Mouse (Mus musculus): Measurements from ENCODE around the gene Rorc. TPM values are rescaled to one million over a fixed set of nuclear protein-coding genes. Genes with fewer than 3 reads are reported as not detected.

Gene Rorc
- polyA plus RNA-seq, 1 experiment from 2014 or later, result 6.8 TPM

GRCm38 (mm10) chr3:94375861-94376260 lies 3.3 kb downstream of the Rorc start:
- Histone ChIP-seq H3K27me3 (no peaks in the 10 kb centered on the region), H3K36me3 (no peaks in the 10 kb centered on the region), H3K4me3 (no peak overlapping the region), H3K9ac (no peak overlapping the region), H3K4me1 (peaks cover 25% of the 10 kb centered on the region), H3K9me3 (no peaks in the 10 kb centered on the region), H3K27ac (no peak overlapping the region), H3K4me2 (no peak overlapping the region)
- no peak for ATAC-seq (ENCODE audit: borderline replicate concordance, extremely low read depth, low FRiP score, low TSS enrichment)
- 52% methylated on average over 5 of the region's 5 CpGs for whole genome bisulfite sequencing

GRCm38 (mm10) chr3:94377028-94377923 lies 4.7 kb downstream of the Rorc start:
- Histone ChIP-seq H3K4me3 (no peak overlapping the region), H3K4me2 (no peak overlapping the region), H3K36me3 (no peaks in the 10 kb centered on the region), H3K9me3 (no peaks in the 10 kb centered on the region), H3K27ac (no peak overlapping the region), H3K27me3 (no peaks in the 10 kb centered on the region), H3K4me1 (peaks cover 15% of the 10 kb centered on the region), H3K9ac (no peak overlapping the region)
- ATAC-seq (ENCODE audit: borderline replicate concordance, extremely low read depth, low FRiP score, low TSS enrichment), result no peak
- 13% methylated on average over 13 of the region's 13 CpGs for WGBS

GRCm38 (mm10) chr3:94379831-94380510 lies 7.4 kb downstream of the Rorc start:
- H3K4me1 ChIP-seq, result no peaks in the 10 kb centered on the region
- H3K27ac ChIP-seq, result no peak overlapping the region
- WGBS, result 26% methylated on average over 9 of the region's 9 CpGs
- H3K4me2 ChIP-seq, result no peak overlapping the region
- H3K4me3 ChIP-seq, result no peak overlapping the region
- H3K27me3 ChIP-seq, result no peaks in the 10 kb centered on the region
- H3K9me3 ChIP-seq, result no peaks in the 10 kb centered on the region
- H3K9ac ChIP-seq, result no peak overlapping the region
- ATAC-seq (ENCODE audit: borderline replicate concordance, extremely low read depth, low FRiP score, low TSS enrichment), result no peak
- no peaks in the 10 kb centered on the region for H3K36me3 ChIP-seq

GRCm38 (mm10) chr3:94382308-94382707 lies 9.7 kb downstream of the Rorc start:
- H3K9me3 ChIP-seq, result no peaks in the 10 kb centered on the region
- no peak overlapping the region for H3K4me2 ChIP-seq
- no peaks in the 10 kb centered on the region for H3K4me1 ChIP-seq
- no peak for ATAC-seq (ENCODE audit: borderline replicate concordance, extremely low read depth, low FRiP score, low TSS enrichment)
- H3K36me3 ChIP-seq, result no peaks in the 10 kb centered on the region
- no peak overlapping the region for H3K4me3 ChIP-seq
- 60% methylated on average over 5 of the region's 5 CpGs for WGBS
- no peak overlapping the region for H3K27ac ChIP-seq
- no peak overlapping the region for H3K9ac ChIP-seq
- no peaks in the 10 kb centered on the region for H3K27me3 ChIP-seq

GRCm38 (mm10) chr3:94383476-94383875 lies 10.9 kb downstream of the Rorc start:
- Histone ChIP-seq H3K9ac (no peak overlapping the region), H3K27ac (no peak overlapping the region), H3K4me2 (no peak overlapping the region), H3K4me1 (no peaks in the 10 kb centered on the region), H3K36me3 (no peaks in the 10 kb centered on the region), H3K4me3 (no peak overlapping the region), H3K9me3 (no peaks in the 10 kb centered on the region), H3K27me3 (no peaks in the 10 kb centered on the region)
- ATAC-seq (ENCODE audit: borderline replicate concordance, extremely low read depth, low FRiP score, low TSS enrichment), result no peak
- WGBS, result 45% methylated on average over 3 of the region's 3 CpGs

GRCm38 (mm10) chr3:94386671-94387070 lies 14.1 kb downstream of the Rorc start:
- Histone ChIP-seq H3K4me2 (no peak overlapping the region), H3K27me3 (no peaks in the 10 kb centered on the region), H3K36me3 (no peaks in the 10 kb centered on the region), H3K4me1 (no peaks in the 10 kb centered on the region), H3K4me3 (no peak overlapping the region), H3K27ac (no peak overlapping the region), H3K9me3 (no peaks in the 10 kb centered on the region), H3K9ac (no peak overlapping the region)
- ATAC-seq (ENCODE audit: borderline replicate concordance, extremely low read depth, low FRiP score, low TSS enrichment), result no peak; the same call in 1 of the 2 replicates
- WGBS, result 64% methylated on average over 4 of the region's 4 CpGs

- no peak for ATAC-seq (ENCODE audit: borderline replicate concordance, extremely low read depth, low FRiP score, low TSS enrichment)
- H3K27ac ChIP-seq, result no peak overlapping the region
- 87% methylated on average over 10 of the region's 10 CpGs for WGBS
Measured at GRCm38 (mm10) chr3:94387391-94387790, 14.8 kb downstream of the Rorc start.

GRCm38 (mm10) chr3:94388047-94388446 lies 15.5 kb downstream of the Rorc start:
- Histone ChIP-seq H3K27me3 (no peaks in the 10 kb centered on the region), H3K36me3 (no peaks in the 10 kb centered on the region), H3K4me2 (no peak overlapping the region), H3K4me3 (no peak overlapping the region), H3K4me1 (no peaks in the 10 kb centered on the region), H3K9ac (no peak overlapping the region), H3K9me3 (no peaks in the 10 kb centered on the region), H3K27ac (no peak overlapping the region)
- no peak for ATAC-seq (ENCODE audit: borderline replicate concordance, extremely low read depth, low FRiP score, low TSS enrichment)
- 66% methylated on average over 5 of the region's 5 CpGs for WGBS

More at GRCm38 (mm10) chr3:94387391-94387790, 14.8 kb downstream of the Rorc start:
- Histone ChIP-seq H3K4me1 (no peaks in the 10 kb centered on the region), H3K9ac (no peak overlapping the region), H3K4me3 (no peak overlapping the region), H3K27me3 (no peaks in the 10 kb centered on the region), H3K36me3 (no peaks in the 10 kb centered on the region), H3K9me3 (no peaks in the 10 kb centered on the region), H3K4me2 (no peak overlapping the region)

GRCm38 (mm10) chr3:94389420-94389819 lies 16.8 kb downstream of the Rorc start:
- Histone ChIP-seq H3K27ac (no peak overlapping the region), H3K4me3 (no peak overlapping the region), H3K4me2 (no peak overlapping the region), H3K9ac (no peak overlapping the region), H3K4me1 (no peaks in the 10 kb centered on the region), H3K9me3 (no peaks in the 10 kb centered on the region), H3K27me3 (no peaks in the 10 kb centered on the region), H3K36me3 (no peaks in the 10 kb centered on the region)
- ATAC-seq (ENCODE audit: borderline replicate concordance, extremely low read depth, low FRiP score, low TSS enrichment), result no peak
- WGBS, result 92% methylated on average over 16 of the region's 16 CpGs

- Histone ChIP-seq H3K4me1 (no peaks in the 10 kb centered on the region), H3K4me2 (no peak overlapping the region), H3K4me3 (no peak overlapping the region), H3K9me3 (no peaks in the 10 kb centered on the region), H3K27ac (no peak overlapping the region), H3K9ac (no peak overlapping the region), H3K27me3 (no peaks in the 10 kb centered on the region), H3K36me3 (no peaks in the 10 kb centered on the region)
- ATAC-seq (ENCODE audit: borderline replicate concordance, extremely low read depth, low FRiP score, low TSS enrichment), result no peak
- 75% methylated on average over 5 of the region's 5 CpGs for WGBS
Measured at GRCm38 (mm10) chr3:94391001-94391400, 18.4 kb downstream of the Rorc start.

GRCm38 (mm10) chr3:94392128-94392527 lies 19.5 kb downstream of the Rorc start:
- Histone ChIP-seq H3K27ac (no peak overlapping the region), H3K4me2 (no peak overlapping the region), H3K4me3 (no peak overlapping the region), H3K4me1 (no peaks in the 10 kb centered on the region), H3K9me3 (no peaks in the 10 kb centered on the region), H3K9ac (no peak overlapping the region), H3K36me3 (no peaks in the 10 kb centered on the region), H3K27me3 (peaks cover 3% of the 10 kb centered on the region; the same call in 1 of the 2 replicates)
- 75% methylated on average over 2 of the region's 2 CpGs for WGBS
- ATAC-seq (ENCODE audit: borderline replicate concordance, extremely low read depth, low FRiP score, low TSS enrichment), result no peak

- Histone ChIP-seq H3K9ac (no peak overlapping the region), H3K36me3 (no peaks in the 10 kb centered on the region), H3K4me3 (no peak overlapping the region), H3K9me3 (no peaks in the 10 kb centered on the region), H3K4me2 (no peak overlapping the region), H3K4me1 (no peaks in the 10 kb centered on the region), H3K27ac (no peak overlapping the region), H3K27me3 (peaks cover 12% of the 10 kb centered on the region; the same call in 1 of the 2 replicates)
- ATAC-seq (ENCODE audit: borderline replicate concordance, extremely low read depth, low FRiP score, low TSS enrichment), result no peak
- WGBS, result 73% methylated on average over 4 of the region's 4 CpGs
Measured at GRCm38 (mm10) chr3:94393049-94393448, 20.5 kb downstream of the Rorc start.

Data from lung, embryonic 15.5 days (tissue).